Mouse (Mus musculus) megakaryocyte, embryonic 14.5 days (primary cell): ENCODE measurements around the gene Rex2. TPM values are rescaled to one million over a fixed set of nuclear protein-coding genes. Genes with fewer than 3 reads are reported as not detected.
A peak's percentile ranks its signal among the peaks of the same experiment; 100 is the strongest.
"Not testable (repeated sequence)": the region's sequence is repeated elsewhere in the genome, so short reads cannot be mapped to it uniquely, and the experiment has no call there.

Experiments used
- H3K27me3 ChIP-seq: replicated peaks from 2 replicates; pipeline ENCODE3; 2012; ENCODE audit warnings: inconsistent platforms
- H3K36me3 ChIP-seq: replicated peaks from 2 replicates; pipeline ENCODE3; 2012; ENCODE audit warnings: low read length, inconsistent platforms, mixed read lengths
- H3K4me1 ChIP-seq: 2 replicates; pipeline ENCODE4 v1.6.1; 2012; ENCODE audit warnings: inconsistent platforms
- H3K4me3 ChIP-seq: replicated peaks from 2 replicates; pipeline ENCODE3; 2012; ENCODE audit warnings: moderate library complexity, mild to moderate bottlenecking, inconsistent platforms
- H3K9me3 ChIP-seq: 2 replicates; pipeline ENCODE4 v1.6.1; 2012; ENCODE audit warnings: inconsistent platforms
- polyA plus RNA-seq: library from polyadenylated mRNA; stranded (reverse); fragments of >175 nt; gene quantifications from 2 replicates; pipeline ENCODE4 v1.2.3, GENCODE M21; 2012; ENCODE audit warnings: low replicate concordance; ENCODE audit not compliant: insufficient read depth

Gene Rex2
- polyA plus RNA-seq: not detected in 2 replicates

GRCm38 (mm10) chr4:147021550-147021949, at the start of gene Rex2:
Rex2 (plus strand) TSS chr4:147021850.
- H3K36me3 ChIP-seq, H3K27me3 ChIP-seq, H3K4me3 ChIP-seq, H3K4me1 ChIP-seq, H3K9me3 ChIP-seq: not testable (repeated sequence)

GRCm38 (mm10) chr4:146976581-146976980, 45.1 kb upstream of the Rex2 start:
- not testable (repeated sequence) for H3K4me1 ChIP-seq, H3K36me3 ChIP-seq, H3K4me3 ChIP-seq, H3K9me3 ChIP-seq, H3K27me3 ChIP-seq

GRCm38 (mm10) chr4:147018400-147018799, 3.2 kb upstream of the Rex2 start:
- not testable (repeated sequence) for H3K4me3 ChIP-seq, H3K27me3 ChIP-seq, H3K4me1 ChIP-seq, H3K36me3 ChIP-seq, H3K9me3 ChIP-seq

- H3K4me3 ChIP-seq, H3K27me3 ChIP-seq, H3K9me3 ChIP-seq, H3K36me3 ChIP-seq, H3K4me1 ChIP-seq: not testable (repeated sequence)
Observed at GRCm38 (mm10) chr4:147026374-147026773, 4.7 kb downstream of the Rex2 start.

GRCm38 (mm10) chr4:147031308-147032036, 9.8 kb downstream of the Rex2 start:
- H3K9me3 ChIP-seq, H3K4me3 ChIP-seq, H3K27me3 ChIP-seq, H3K36me3 ChIP-seq, H3K4me1 ChIP-seq: not testable (repeated sequence)

GRCm38 (mm10) chr4:147063768-147064167, 42.1 kb downstream of the Rex2 start:
- not testable (repeated sequence) for H3K4me3 ChIP-seq, H3K9me3 ChIP-seq, H3K27me3 ChIP-seq, H3K4me1 ChIP-seq, H3K36me3 ChIP-seq

- H3K4me1 ChIP-seq, H3K4me3 ChIP-seq: not testable (repeated sequence)
Observed at GRCm38 (mm10) chr4:147065861-147066260, 44.2 kb downstream of the Rex2 start.

GRCm38 (mm10) chr4:147066380-147066779, 44.7 kb downstream of the Rex2 start:
- H3K4me1 ChIP-seq, H3K27me3 ChIP-seq, H3K36me3 ChIP-seq, H3K9me3 ChIP-seq, H3K4me3 ChIP-seq: not testable (repeated sequence)

More at GRCm38 (mm10) chr4:147065861-147066260, 44.2 kb downstream of the Rex2 start:
- H3K36me3 ChIP-seq, H3K27me3 ChIP-seq, H3K9me3 ChIP-seq: not testable (repeated sequence)

- H3K9me3 ChIP-seq, H3K4me3 ChIP-seq, H3K36me3 ChIP-seq, H3K4me1 ChIP-seq, H3K27me3 ChIP-seq: not testable (repeated sequence)
Observed at GRCm38 (mm10) chr4:147095641-147096040, 74.0 kb downstream of the Rex2 start.

GRCm38 (mm10) chr4:147101666-147102626, 80.3 kb downstream of the Rex2 start:
- not testable (repeated sequence) for H3K36me3 ChIP-seq, H3K27me3 ChIP-seq, H3K9me3 ChIP-seq, H3K4me1 ChIP-seq
- peak overlapping the region; percentile 74 for H3K4me3 ChIP-seq

- not testable (repeated sequence) for H3K27me3 ChIP-seq, H3K4me3 ChIP-seq, H3K9me3 ChIP-seq, H3K36me3 ChIP-seq, H3K4me1 ChIP-seq
Observed at GRCm38 (mm10) chr4:147103814-147104213, 82.2 kb downstream of the Rex2 start.

Other genes with a start within 250 kb of the Rex2 start
- not detected in 2 replicates for gene Gm21411, start 112.3 kb upstream of the Rex2 start, polyA plus RNA-seq
- not detected in 2 replicates for gene Zfp989, start 49.9 kb upstream of the Rex2 start, polyA plus RNA-seq
- not detected in 2 replicates for gene Zfp991, start 110.2 kb downstream of the Rex2 start, polyA plus RNA-seq